Mouse (Mus musculus): ENCODE measurements at regions not wholly inside any gene's neighbourhood (a gene's known extent, or its start where the extent isn't known, plus 50 kb on each side); places are given as distances from the start of the nearest gene placed in this dataset.

- WGBS, result 22% methylated on average over 14 of the region's 14 CpGs
- H3K9me3 ChIP-seq, result no peaks in the 10 kb centered on the region
- H3K4me2 ChIP-seq, result peak overlapping the region; percentile 36
- H3K27me3 ChIP-seq, result no peaks in the 10 kb centered on the region; the same call in 1 of the 2 replicates
- no peak overlapping the region for H3K27ac ChIP-seq
- no peaks in the 10 kb centered on the region; the same call in 1 of the 2 replicates for H3K4me1 ChIP-seq
- no peak overlapping the region for H3K9ac ChIP-seq
- no peak overlapping the region for H3K4me3 ChIP-seq
- H3K36me3 ChIP-seq, result no peaks in the 10 kb centered on the region
- ATAC-seq (ENCODE audit: borderline replicate concordance, extremely low read depth, low FRiP score, low TSS enrichment), result no peak
Observed at GRCm38 (mm10) chrX:11632011-11632410, 304.4 kb downstream of the H2al1j start.

DNA sequence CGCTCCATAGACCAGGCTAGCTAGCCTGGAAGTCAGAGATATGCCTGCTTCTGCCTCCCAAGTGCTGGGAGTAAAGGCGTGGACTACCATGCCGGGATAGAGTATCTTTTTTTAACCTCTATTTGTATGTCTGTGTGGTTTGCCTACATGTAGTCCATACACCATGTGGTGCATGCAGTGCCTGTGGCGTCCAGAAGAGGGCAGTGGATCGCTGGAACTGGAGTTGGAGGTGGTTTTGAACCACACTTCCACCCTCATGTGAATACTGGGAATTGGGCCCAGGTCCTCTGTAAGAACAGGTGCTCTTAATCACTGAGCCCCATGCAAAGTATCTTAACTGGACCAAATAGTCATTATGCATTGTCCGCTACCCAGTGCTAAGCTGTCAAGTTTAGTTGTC, 306.2 kb downstream of the H2al1j start:
- 60% methylated on average over 6 of the region's 6 CpGs for WGBS

DNA sequence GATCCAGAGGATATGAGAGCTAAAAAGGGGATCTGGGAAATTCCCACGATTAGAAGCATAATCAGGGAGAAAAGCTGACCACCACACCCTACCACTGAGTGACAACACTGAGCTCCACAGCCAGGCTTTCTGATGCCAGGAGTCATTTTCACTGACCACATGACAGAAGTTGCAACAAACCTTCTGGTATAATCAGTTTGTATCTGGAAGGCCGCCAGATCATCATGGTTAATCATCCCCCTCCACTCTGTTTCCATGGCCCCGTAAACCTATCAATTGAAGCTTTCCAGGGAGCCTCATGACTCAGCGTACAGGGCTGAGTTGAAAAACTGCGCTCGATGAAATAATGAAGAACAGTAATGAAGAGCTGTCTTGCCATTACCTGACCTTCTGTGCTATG, 316.9 kb downstream of the H2al1j start:
- H3K9ac ChIP-seq, result no peak overlapping the region

More for the DNA sequence above, 306.2 kb downstream of the H2al1j start:
- Histone ChIP-seq H3K4me2 (no peak overlapping the region), H3K9ac (no peak overlapping the region), H3K4me3 (no peak overlapping the region), H3K27me3 (no peaks in the 10 kb centered on the region; the same call in 1 of the 2 replicates), H3K4me1 (no peaks in the 10 kb centered on the region; the same call in 1 of the 2 replicates), H3K9me3 (no peaks in the 10 kb centered on the region), H3K36me3 (no peaks in the 10 kb centered on the region), H3K27ac (no peak overlapping the region)
- ATAC-seq (ENCODE audit: borderline replicate concordance, extremely low read depth, low FRiP score, low TSS enrichment), result no peak

GRCm38 (mm10) chrX:11646681-11647526, 319.3 kb downstream of the H2al1j start:
- Histone ChIP-seq H3K4me3 (no peak overlapping the region), H3K36me3 (no peaks in the 10 kb centered on the region), H3K4me2 (no peak overlapping the region), H3K27ac (no peak overlapping the region), H3K9me3 (no peaks in the 10 kb centered on the region), H3K9ac (no peak overlapping the region), H3K4me1 (no peaks in the 10 kb centered on the region), H3K27me3 (no peaks in the 10 kb centered on the region)
- WGBS, result 76% methylated on average over 7 of the region's 7 CpGs
- no peak for ATAC-seq (ENCODE audit: borderline replicate concordance, extremely low read depth, low FRiP score, low TSS enrichment)

More for the DNA sequence above, 316.9 kb downstream of the H2al1j start:
- Histone ChIP-seq H3K4me1 (no peaks in the 10 kb centered on the region), H3K27ac (no peak overlapping the region), H3K36me3 (no peaks in the 10 kb centered on the region), H3K4me2 (no peak overlapping the region), H3K4me3 (no peak overlapping the region), H3K9me3 (no peaks in the 10 kb centered on the region), H3K27me3 (no peaks in the 10 kb centered on the region)
- WGBS, result 76% methylated on average over 6 of the region's 6 CpGs
- ATAC-seq (ENCODE audit: borderline replicate concordance, extremely low read depth, low FRiP score, low TSS enrichment), result no peak

DNA sequence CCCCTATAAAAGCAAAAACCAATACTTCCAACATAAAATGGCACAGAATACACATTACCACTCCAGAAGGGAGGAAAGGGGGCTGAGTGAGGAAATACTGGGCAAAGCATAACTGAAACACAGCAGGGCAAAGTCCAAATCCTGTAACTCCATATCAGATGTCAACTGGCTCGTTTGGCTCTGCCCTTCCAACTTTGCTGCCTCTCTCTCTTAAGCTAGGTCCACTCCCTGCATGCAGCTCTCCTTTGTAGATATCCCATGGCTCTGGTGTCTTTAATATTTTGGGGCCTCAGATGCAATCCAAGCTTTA, 319.9 kb downstream of the H2al1j start:
- Histone ChIP-seq H3K27ac (no peak overlapping the region), H3K4me2 (no peak overlapping the region), H3K4me1 (no peaks in the 10 kb centered on the region), H3K36me3 (no peaks in the 10 kb centered on the region), H3K9ac (no peak overlapping the region), H3K27me3 (no peaks in the 10 kb centered on the region), H3K9me3 (no peaks in the 10 kb centered on the region), H3K4me3 (no peak overlapping the region)
- 47% methylated on average over 1 of the region's 1 CpGs for WGBS
- no peak for ATAC-seq (ENCODE audit: borderline replicate concordance, extremely low read depth, low FRiP score, low TSS enrichment)

- Histone ChIP-seq H3K4me3 (no peak overlapping the region), H3K9me3 (no peaks in the 10 kb centered on the region)
- no peak for ATAC-seq (ENCODE audit: borderline replicate concordance, extremely low read depth, low FRiP score, low TSS enrichment)
Observed at GRCm38 (mm10) chrX:11653336-11653735, 325.7 kb downstream of the H2al1j start.

DNA sequence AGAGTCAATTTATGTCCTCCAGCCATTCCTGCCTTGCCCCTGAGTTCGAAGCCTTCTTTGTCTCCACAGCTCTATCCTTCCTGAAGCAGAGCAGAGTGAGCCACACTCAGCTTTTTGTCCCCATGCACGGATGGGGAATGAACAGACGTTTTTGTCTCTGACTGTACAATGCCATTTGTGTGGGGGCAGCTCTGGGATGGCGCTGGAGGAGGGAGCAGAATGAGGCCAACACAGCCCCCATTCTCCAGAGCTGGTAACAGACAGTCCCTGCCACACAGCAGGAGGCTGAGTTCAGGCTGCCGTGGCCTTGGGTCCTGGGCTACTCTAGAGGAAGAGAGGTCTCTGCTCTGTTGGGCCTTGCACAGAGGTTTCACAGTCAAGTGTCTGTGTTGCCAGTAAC, 327.4 kb downstream of the H2al1j start:
- 69% methylated on average over 5 of the region's 5 CpGs for WGBS
- H3K27me3 ChIP-seq, result no peaks in the 10 kb centered on the region; the same call in 1 of the 2 replicates
- no peak overlapping the region for H3K27ac ChIP-seq
- peaks cover 8% of the 10 kb centered on the region; the same call in 1 of the 2 replicates for H3K4me1 ChIP-seq
- ATAC-seq (ENCODE audit: borderline replicate concordance, extremely low read depth, low FRiP score, low TSS enrichment), result no peak
- H3K9ac ChIP-seq, result no peak overlapping the region
- no peak overlapping the region for H3K4me3 ChIP-seq
- no peak overlapping the region for H3K4me2 ChIP-seq
- no peaks in the 10 kb centered on the region for H3K9me3 ChIP-seq
- H3K36me3 ChIP-seq, result no peaks in the 10 kb centered on the region

More at GRCm38 (mm10) chrX:11653336-11653735, 325.7 kb downstream of the H2al1j start:
- Histone ChIP-seq H3K4me2 (no peak overlapping the region), H3K36me3 (no peaks in the 10 kb centered on the region), H3K27ac (no peak overlapping the region), H3K4me1 (peaks cover 8% of the 10 kb centered on the region; the same call in 1 of the 2 replicates), H3K27me3 (no peaks in the 10 kb centered on the region), H3K9ac (no peak overlapping the region)
- 77% methylated on average over 2 of the region's 2 CpGs for WGBS

DNA sequence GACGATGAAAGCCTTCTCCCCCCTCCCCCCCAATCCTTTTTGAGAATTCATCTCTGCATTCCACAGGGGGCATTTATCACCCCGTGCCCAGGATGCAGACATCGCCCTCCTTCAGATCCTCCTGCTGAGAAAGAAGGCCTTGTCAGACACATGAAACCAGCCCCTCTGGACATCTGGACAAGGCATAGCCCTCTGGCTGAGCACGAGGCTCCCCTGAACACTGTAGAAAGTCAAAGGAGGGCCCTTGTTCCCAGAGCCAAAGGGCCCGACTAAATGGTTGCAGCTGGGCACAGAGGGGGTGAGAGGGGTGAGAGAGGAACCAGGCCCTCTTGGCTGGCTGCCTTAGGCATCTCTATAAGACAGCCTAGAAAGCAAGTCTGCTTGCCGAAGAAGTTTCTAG, 327.8 kb downstream of the H2al1j start:
- ATAC-seq (ENCODE audit: borderline replicate concordance, extremely low read depth, low FRiP score, low TSS enrichment), result no peak
- H3K9me3 ChIP-seq, result no peaks in the 10 kb centered on the region
- no peak overlapping the region for H3K4me2 ChIP-seq
- no peak overlapping the region for H3K27ac ChIP-seq
- no peaks in the 10 kb centered on the region; the same call in 1 of the 2 replicates for H3K27me3 ChIP-seq
- WGBS, result 52% methylated on average over 6 of the region's 6 CpGs
- H3K36me3 ChIP-seq, result no peaks in the 10 kb centered on the region
- H3K9ac ChIP-seq, result no peak overlapping the region
- no peak overlapping the region for H3K4me3 ChIP-seq
- H3K4me1 ChIP-seq, result peaks cover 8% of the 10 kb centered on the region; the same call in 1 of the 2 replicates

- WGBS, result 34% methylated on average over 9 of the region's 9 CpGs
- H3K36me3 ChIP-seq, result no peaks in the 10 kb centered on the region
- peaks cover 8% of the 10 kb centered on the region; the same call in 1 of the 2 replicates for H3K4me1 ChIP-seq
- H3K9ac ChIP-seq, result no peak overlapping the region
- ATAC-seq (ENCODE audit: borderline replicate concordance, extremely low read depth, low FRiP score, low TSS enrichment), result no peak
- no peak overlapping the region for H3K4me3 ChIP-seq
- H3K27ac ChIP-seq, result peak overlapping the region; percentile 10; the same call in 1 of the 2 replicates
- H3K9me3 ChIP-seq, result no peaks in the 10 kb centered on the region
- no peak overlapping the region for H3K4me2 ChIP-seq
- H3K27me3 ChIP-seq, result peaks cover 5% of the 10 kb centered on the region; the same call in 1 of the 2 replicates
Observed at GRCm38 (mm10) chrX:11657606-11658254, 330.1 kb downstream of the H2al1j start.

DNA sequence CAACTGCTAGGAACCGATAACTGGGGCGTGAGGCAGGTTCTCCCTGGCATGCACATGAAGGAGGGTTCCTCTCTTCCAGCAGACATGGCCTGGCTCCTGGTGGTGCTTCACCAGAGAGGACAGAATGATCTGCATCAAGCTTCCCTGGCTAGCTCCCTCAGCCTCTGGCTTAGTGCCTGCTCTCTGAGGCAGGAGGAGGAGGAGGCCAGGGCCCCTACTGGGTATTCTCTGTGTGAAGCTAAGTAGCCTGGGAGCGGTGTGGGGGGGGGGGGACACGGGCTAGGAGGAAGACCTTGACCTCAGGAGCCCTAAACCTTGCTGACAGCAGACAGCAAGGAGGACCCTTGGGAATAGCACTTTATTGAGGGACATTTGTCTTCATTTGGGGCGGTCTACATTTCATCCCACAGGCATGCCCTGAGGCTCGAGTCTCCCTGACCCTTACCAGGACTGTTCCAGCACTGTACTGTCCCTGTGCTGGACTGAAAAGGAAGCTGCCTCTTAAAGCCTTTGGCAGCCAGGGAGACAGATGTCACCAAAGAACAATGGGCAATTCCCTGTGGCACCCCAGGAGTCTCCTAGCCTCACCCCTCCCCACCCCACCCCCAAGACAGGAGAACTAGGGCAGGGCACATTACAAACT, 335.7 kb downstream of the H2al1j start:
- 38% methylated on average over 6 of the region's 6 CpGs for WGBS
- H3K27me3 ChIP-seq, result peaks cover 12% of the 10 kb centered on the region; the same call in 1 of the 2 replicates
- H3K9ac ChIP-seq, result no peak overlapping the region
- H3K36me3 ChIP-seq, result no peaks in the 10 kb centered on the region
- H3K27ac ChIP-seq, result peak overlapping the region; percentile 93
- no peak overlapping the region for H3K4me3 ChIP-seq
- no peak for ATAC-seq (ENCODE audit: borderline replicate concordance, extremely low read depth, low FRiP score, low TSS enrichment)
- H3K4me2 ChIP-seq, result no peak overlapping the region
- no peaks in the 10 kb centered on the region for H3K9me3 ChIP-seq
- peaks cover 27% of the 10 kb centered on the region for H3K4me1 ChIP-seq

GRCm38 (mm10) chrX:11664330-11665061, 336.9 kb downstream of the H2al1j start:
- WGBS, result 9% methylated on average over 64 of the region's 68 CpGs
- Histone ChIP-seq H3K9ac (peak overlapping the region; percentile 62), H3K9me3 (no peaks in the 10 kb centered on the region), H3K27me3 (peaks cover 12% of the 10 kb centered on the region; the same call in 1 of the 2 replicates), H3K4me1 (peaks cover 27% of the 10 kb centered on the region), H3K36me3 (no peaks in the 10 kb centered on the region), H3K27ac (peak overlapping the region; percentile 93), H3K4me3 (peak overlapping the region; percentile 42), H3K4me2 (peak overlapping the region; percentile 72)
- ATAC-seq (ENCODE audit: borderline replicate concordance, extremely low read depth, low FRiP score, low TSS enrichment), result peak; percentile 84

Measured in lung, embryonic 15.5 days (tissue).